Mouse (Mus musculus) T-helper 17 cell (primary cell): Measurements from ENCODE around the gene Sez6l.
"Not testable (repeated sequence)": the region's sequence is repeated elsewhere in the genome, so short reads cannot be mapped to it uniquely, and the experiment has no call there.

Experiments
- in situ Hi-C, 2 experiments: fragments of 300-600 bp; cut with MboI, MseI; formaldehyde crosslinking; loops; 1 replicate in 1 of 2; 2 replicates in 1 of 2; pipeline ENCODE4 v1.15.1; 2025; ENCODE audit warnings: high pct_unique_total_duplicates in 2 of 2

The Sez6l gene

GRCm38 (mm10) chr5:112433004-112433403 is 144.0 kb downstream of the Sez6l start:
- in situ Hi-C loops, result no loop called here

GRCm38 (mm10) chr5:112432033-112432432 is 145.0 kb downstream of the Sez6l start:
- in situ Hi-C loops, result no loop called here

DNA sequence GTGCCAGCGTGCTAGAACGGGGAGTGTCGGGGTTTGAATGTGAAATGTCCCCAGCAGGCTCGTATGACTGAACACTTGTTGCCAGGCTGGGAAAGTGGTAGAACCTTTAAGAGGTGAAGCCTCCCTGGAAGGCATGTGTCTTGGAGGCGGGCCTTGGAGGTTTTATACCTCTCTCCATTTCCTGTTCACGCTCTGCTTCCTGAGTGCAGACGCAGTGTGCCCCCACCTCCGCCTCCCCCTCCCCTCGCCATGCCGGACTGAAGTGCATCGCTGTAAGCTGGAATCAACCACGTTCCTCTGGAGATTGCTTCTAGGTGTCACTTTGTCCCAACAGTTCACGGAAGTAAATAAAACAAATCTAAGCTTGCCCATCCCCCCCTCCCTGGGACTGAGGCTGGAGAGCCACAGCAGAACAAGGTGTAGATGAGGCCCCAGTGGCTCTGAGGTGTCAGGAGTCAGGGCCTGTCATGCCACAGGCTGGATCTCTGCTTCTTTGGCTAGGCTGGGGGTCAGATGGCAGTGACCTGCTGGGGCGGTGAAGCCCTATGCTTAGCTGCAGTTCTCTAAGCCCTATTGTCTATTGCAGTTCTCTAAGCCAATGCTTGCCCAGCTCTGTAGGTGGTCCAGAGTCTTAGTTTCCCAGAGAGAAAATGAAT is 145.7 kb downstream of the Sez6l start:
- in situ Hi-C loops, result no loop called here

DNA sequence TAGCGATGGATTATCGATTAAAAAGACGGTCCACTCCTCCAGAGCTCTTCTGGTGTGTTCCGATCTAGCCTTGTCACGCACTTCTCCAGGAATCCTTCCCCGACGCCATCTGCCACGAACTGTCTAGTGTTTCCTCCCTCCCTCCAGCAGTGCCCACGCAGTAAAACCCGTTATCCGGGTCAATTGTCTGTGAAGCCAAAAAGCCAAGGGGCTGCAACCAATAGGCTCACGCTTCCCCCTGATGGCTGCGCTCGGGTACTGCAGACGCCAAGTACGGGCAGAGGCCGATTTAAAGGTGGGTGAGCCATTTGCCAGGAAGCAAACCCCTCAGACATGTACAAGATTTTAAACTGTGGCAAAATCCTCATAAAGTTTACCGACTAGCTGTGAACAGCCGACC is 148.0 kb downstream of the Sez6l start:
- in situ Hi-C loops, result no loop called here

GRCm38 (mm10) chr5:112427283-112427682 is 149.7 kb downstream of the Sez6l start:
- in situ Hi-C loops, result no loop called here

- in situ Hi-C loops, result no loop called here
These were observed 150.3 kb downstream of the Sez6l start for GRCm38 (mm10) chr5:112426635-112427034.

- in situ Hi-C loops, result no loop called here
These were observed 157.4 kb downstream of the Sez6l start for GRCm38 (mm10) chr5:112419535-112419934.

DNA sequence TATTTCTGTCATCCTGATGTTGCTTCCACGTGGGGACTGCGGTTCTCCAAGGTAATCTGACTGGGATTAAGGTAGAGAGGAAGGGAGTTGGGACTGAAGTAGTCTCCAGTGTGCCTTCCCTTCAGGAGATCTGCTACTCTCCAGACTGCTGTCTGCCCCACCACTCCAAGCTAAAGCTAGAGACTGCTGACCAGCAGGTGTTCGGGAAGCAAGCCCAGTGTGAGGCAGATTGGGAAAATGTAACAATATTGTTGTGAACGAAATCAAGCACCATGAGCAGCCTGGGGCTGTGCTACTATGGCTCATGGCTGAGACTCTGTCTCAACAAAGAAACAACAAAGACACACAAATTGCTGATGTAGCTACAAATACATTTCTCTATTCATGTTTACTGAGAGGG is 159.0 kb downstream of the Sez6l start:
- in situ Hi-C loops, result no loop called here

DNA sequence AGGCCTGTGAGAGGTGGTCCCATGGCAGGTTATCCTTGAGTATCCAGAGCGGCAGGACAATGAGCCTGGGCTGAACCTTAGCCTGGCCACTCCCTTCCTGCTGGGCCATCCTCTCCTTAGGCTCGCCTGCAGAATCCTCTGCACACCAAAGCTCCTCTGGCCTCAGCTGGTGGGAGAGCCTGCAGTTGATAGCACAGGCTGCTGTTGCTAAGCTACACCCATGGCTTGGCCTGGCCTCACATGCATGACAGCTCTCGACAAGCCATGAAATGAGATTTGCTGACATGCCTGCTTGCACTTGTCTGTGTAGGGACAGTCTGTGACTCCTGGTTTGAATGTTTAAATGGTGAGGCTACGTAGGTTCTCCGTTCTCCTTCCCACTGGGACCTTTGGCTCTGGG is 160.3 kb downstream of the Sez6l start:
- in situ Hi-C loops, result no loop called here

DNA sequence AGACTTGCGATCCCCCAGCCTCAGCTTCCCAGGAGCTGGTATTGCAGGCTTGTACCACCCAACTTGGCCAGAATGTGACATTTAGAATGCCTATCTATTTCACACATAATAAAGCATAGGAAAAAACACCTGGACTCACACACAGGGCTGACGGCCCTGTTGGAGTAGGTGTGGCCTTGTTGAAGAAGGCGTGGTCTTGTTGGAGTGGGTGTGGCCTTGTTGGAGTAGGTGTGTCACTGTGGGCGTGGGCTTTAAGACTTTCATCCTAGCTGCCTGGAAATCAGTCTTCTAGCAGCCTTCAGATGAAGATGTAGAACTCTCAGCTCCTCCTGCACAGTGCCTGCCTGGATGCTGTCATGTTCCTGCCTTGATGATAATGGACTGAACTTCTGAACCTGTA is 164.2 kb downstream of the Sez6l start:
- in situ Hi-C loops, result not testable (repeated sequence)

GRCm38 (mm10) chr5:112411514-112412335 is 165.3 kb downstream of the Sez6l start:
- in situ Hi-C loops, result no loop called here

DNA sequence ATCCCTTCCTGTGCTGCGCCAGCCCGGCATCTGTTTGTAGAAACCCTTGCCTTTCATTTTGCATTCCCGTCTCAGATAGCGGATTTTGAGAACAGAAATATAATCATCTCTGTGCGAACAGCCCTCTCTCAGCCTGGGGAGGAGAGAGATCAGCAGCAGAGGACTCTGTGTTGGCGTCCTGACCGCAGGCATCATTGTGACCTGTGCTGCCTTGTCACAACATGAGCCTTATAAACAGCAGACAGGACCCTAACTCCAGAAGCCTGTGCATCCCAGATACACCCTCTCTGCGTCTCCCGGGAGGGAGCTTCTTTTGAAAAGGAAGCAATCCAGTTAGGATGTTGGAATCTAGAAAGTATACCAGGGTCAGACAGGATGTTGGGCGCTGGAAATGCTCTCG is 165.9 kb downstream of the Sez6l start:
- in situ Hi-C loops, result no loop called here

DNA sequence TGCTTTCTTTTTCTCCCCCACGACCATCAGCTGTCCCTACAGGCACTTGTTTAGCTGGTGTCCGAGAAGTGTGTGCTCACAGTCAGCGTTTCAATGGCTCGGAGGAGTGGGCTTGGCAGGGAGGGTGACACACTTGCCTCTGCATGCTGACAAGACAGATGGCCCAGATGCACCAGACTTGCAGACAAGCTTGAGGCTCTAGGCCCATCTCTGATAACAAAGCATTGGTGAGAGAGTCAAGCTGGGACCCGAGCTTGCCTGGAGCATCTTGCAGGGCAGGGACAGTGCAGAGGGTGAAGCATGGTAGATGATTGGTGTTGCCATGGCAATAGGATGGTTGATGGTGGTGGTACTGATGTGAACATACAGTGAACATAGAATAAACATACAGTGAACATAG is 167.7 kb downstream of the Sez6l start:
- in situ Hi-C loops, result no loop called here

GRCm38 (mm10) chr5:112406017-112406416 is 171.0 kb downstream of the Sez6l start:
- in situ Hi-C loops, result no loop called here

DNA sequence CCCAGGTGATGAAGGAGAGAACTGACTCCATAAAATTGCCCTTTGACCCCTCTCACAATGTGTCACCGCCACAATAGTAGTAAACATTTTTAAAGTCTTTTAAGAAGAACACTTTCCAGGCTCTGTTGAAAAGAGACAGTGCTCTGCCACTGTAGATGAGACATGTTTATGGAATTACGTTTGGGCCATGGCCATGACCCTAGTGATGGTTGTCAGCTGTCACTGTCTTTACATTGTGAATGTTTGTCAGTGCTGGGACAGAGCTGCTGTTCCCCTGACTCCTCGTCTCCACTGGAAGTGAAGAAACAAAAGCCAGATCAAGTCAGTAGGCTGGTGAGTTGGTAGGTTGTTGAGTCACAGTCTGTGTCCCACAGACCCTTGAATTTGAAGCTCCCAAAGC is 174.5 kb downstream of the Sez6l start:
- in situ Hi-C loops, result no loop called here

DNA sequence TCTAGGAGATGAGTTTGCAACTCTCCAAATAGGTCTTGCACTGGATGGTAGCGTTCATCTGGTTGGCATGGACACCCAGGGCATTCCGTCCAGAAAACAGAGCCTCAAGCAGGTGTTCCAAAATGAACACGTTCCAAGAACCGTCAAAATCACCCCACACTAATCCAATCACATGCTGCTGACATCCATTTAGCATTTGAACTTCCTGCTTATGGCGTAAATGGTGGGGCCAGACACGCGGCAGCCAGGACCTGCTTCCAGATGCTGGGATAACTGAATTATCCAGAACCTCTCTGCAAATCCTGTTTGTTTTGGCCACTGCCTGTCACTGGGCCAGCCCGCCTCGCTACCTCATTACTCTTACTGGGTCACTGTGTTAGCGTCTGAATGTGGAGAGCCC is 177.7 kb downstream of the Sez6l start:
- in situ Hi-C loops, result no loop called here

- in situ Hi-C loops, result no loop called here
These were observed 180.9 kb downstream of the Sez6l start for GRCm38 (mm10) chr5:112396066-112396465.

- in situ Hi-C loops, result no loop called here
These were observed 182.1 kb downstream of the Sez6l start, which contains the start of gene Asphd2 for GRCm38 (mm10) chr5:112394779-112395443. TSS of gene Asphd2 (minus strand) at chr5:112394866.

GRCm38 (mm10) chr5:112394415-112394763 is 182.6 kb downstream of the Sez6l start:
- in situ Hi-C loops, result no loop called here

DNA sequence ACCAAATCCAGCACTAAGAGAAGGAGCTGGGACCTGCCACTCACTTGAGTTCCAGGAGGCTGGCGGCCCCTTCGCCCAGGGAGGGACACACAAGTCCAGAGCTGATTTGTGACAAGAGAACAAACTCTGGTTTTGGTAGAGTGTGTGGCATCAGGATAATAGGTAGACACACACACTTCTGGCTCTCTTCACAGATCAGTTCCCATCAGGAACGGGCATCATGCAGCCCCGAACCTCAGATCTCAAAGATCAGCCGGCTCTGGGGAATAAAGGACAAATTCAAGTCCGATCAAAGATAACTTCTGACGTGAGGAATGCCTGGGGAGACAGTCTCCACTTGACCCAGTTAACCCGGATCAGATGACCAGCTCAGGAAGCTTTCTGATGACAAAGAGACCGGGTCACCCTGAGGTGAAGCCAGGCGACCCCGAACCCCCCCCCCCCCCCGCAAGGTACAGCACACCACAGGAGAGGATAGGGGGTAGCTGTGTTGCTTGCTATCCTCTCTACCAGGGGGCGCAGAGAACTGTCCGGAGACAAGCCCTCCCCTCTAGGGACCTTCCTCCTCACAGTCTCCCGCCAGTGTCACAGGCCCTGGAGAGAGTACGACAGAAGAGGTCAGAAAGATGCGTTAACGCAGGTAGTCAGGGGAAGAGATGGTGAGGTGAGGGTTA is 183.1 kb downstream of the Sez6l start:
- in situ Hi-C loops, result no loop called here

- in situ Hi-C loops, result no loop called here
These were observed 185.2 kb downstream of the Sez6l start for GRCm38 (mm10) chr5:112391676-112392323.

DNA sequence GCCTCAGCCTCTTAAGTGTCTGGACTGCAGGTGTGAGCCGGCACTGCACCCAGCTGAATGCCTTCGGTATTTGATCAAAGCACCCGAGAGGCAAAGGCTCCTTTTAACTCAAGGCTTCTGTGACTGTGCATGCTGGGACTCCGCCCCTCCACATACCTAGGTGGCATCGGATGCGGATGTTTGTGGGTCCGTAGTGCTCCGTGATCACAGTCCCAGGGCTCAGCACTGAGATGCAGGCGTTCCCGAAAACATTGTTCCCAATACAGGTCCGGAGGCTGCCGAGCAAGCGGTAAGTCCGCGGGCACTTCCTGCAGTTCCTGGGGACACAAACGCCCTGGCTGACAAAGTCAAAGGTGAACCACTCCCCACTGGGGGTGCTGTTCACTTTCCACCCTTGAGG is 186.0 kb downstream of the Sez6l start:
- in situ Hi-C loops, result no loop called here
